Mouse (Mus musculus) neural tube, embryonic 11.5 days (tissue): ENCODE measurements around the gene Eps8. TPM values are rescaled to one million over a fixed set of nuclear protein-coding genes. Genes with fewer than 3 reads are reported as not detected.

Experiments
- ATAC-seq: fragments of 200-750 bp; cut with Nextera tagmentation; 2 replicates; pipeline ENCODE4 v1.8.0; 2017; ENCODE audit warnings: moderate number of reproducible peaks, mild to moderate bottlenecking, moderate TSS enrichment, moderate library complexity; ENCODE audit not compliant: insufficient read depth, low FRiP score, low TSS enrichment
- DNase-seq: peaks from one replicate; pipeline ENCODE4 v3.0.0-alpha.2; 2015; ENCODE audit warnings: low spot score
- H3K27ac ChIP-seq: fragments of 300-500 bp; sonication (generic); 2 replicates; pipeline ENCODE4 v1.5.1; 2014; ENCODE audit warnings: low read depth, mild to moderate bottlenecking, low read length
- H3K27me3 ChIP-seq: fragments of 300-500 bp; sonication (generic); 2 replicates; pipeline ENCODE4 v1.6.1; 2014; ENCODE audit warnings: mild to moderate bottlenecking, low read length, mixed read lengths; ENCODE audit not compliant: control insufficient read depth, insufficient read depth
- H3K36me3 ChIP-seq: fragments of 300-500 bp; sonication (generic); 2 replicates; pipeline ENCODE4 v1.6.1; 2014; ENCODE audit warnings: mild to moderate bottlenecking, low read length, moderate library complexity, mixed read lengths; ENCODE audit not compliant: control insufficient read depth, insufficient read depth
- H3K4me1 ChIP-seq: fragments of 300-500 bp; sonication (generic); 2 replicates; pipeline ENCODE4 v1.6.1; 2014; ENCODE audit warnings: low read length, mixed read lengths; ENCODE audit not compliant: control insufficient read depth, insufficient read depth
- H3K4me2 ChIP-seq: fragments of 300-500 bp; sonication (generic); 2 replicates; pipeline ENCODE4 v1.6.1; 2014; ENCODE audit warnings: low read depth, mild to moderate bottlenecking, moderate library complexity
- H3K4me3 ChIP-seq: fragments of 300-500 bp; sonication (generic); 2 replicates; pipeline ENCODE4 v1.5.1; 2014; ENCODE audit warnings: low read depth, low read length
- H3K9ac ChIP-seq: fragments of 300-500 bp; sonication (generic); 2 replicates; pipeline ENCODE4 v1.6.1; 2014; ENCODE audit warnings: mild to moderate bottlenecking, low read length
- H3K9me3 ChIP-seq: fragments of 300-500 bp; sonication (generic); 2 replicates; pipeline ENCODE4 v1.6.1; 2016; ENCODE audit warnings: low read length; ENCODE audit not compliant: control insufficient read depth
- WGBS: fragments of 180-500 bp; shearing (Covaris S2); extraction: QIAGEN DNeasy Blood & Tissue Kit; methylation state at CpG from one replicate; pipeline ENCODE4 v1.1.7; 2014; 5-methylcytosine and 5-hydroxymethylcytosine counted together
- polyA plus RNA-seq: library from polyadenylated mRNA; unstranded; fragments of >200 nt; fragmentation: Nextera tagmentation; extraction: Ambion mirVana; gene quantifications from 2 replicates; pipeline ENCODE4 v1.2.1, GENCODE M21; 2014

The Eps8 gene
- polyA plus RNA-seq, 1 experiment from 2014 or later: 6.6 TPM

DNA sequence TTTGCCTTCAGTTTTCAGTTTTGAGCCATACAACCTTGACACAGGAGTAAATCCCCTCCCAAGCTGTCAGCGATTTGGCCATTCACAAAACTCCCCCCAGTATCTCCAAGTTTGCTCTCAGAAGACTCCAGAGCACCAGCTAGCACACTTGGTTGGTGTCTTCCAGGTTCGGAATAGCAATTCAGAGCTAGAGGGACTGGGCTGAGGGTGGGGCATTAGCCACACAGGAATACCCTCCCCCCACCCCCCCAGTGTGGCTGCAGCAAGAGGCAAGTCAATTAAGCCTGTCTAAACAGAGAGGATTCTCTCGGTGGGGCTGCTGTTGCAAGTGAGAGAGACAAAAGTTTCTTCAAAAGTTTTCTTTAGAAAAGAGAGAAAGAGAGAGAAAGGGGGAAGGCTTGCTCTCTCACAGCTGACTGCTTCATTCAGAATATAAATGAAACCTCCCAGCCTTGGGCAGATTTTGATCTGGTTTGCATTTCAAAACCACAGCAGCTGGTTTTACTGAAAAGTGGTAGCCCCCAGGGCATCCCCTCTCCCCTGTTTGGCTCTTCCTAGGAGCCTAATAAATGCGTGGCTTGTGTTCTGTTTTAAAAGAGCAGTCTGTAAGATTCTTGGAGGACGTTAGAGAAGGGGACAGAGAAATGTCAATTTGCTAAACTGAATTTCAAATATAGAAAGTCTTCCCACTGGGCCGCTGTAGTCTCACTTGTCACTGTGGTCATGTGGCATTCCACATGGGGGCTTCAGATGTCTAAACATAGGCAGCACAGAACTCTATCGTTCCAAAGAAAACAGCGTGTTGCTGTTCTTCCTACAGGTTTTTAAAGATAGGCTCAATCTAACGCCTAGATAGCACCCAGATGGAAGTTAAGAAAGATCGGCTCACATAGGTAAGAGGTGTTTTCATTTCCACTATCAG is 112.2 kb downstream of the Eps8 start:
- no peak overlapping the region for H3K4me3 ChIP-seq
- DNase-seq (peak; percentile 37), ATAC-seq (peak; percentile 79)
- 0 out of 2 replicates have a peak overlapping the region, but pooled peaks have one; percentile 1 for H3K27ac ChIP-seq
- H3K36me3 ChIP-seq: no peaks in the 10 kb centered on the region
- no peak overlapping the region for H3K9ac ChIP-seq
- WGBS: 15% methylated on average over 10 of the region's 10 CpGs
- H3K27me3 ChIP-seq: no peaks in the 10 kb centered on the region
- H3K4me2 ChIP-seq: no peak overlapping the region
- H3K9me3 ChIP-seq: no peaks in the 10 kb centered on the region
- peaks cover 18% of the 10 kb centered on the region for H3K4me1 ChIP-seq

DNA sequence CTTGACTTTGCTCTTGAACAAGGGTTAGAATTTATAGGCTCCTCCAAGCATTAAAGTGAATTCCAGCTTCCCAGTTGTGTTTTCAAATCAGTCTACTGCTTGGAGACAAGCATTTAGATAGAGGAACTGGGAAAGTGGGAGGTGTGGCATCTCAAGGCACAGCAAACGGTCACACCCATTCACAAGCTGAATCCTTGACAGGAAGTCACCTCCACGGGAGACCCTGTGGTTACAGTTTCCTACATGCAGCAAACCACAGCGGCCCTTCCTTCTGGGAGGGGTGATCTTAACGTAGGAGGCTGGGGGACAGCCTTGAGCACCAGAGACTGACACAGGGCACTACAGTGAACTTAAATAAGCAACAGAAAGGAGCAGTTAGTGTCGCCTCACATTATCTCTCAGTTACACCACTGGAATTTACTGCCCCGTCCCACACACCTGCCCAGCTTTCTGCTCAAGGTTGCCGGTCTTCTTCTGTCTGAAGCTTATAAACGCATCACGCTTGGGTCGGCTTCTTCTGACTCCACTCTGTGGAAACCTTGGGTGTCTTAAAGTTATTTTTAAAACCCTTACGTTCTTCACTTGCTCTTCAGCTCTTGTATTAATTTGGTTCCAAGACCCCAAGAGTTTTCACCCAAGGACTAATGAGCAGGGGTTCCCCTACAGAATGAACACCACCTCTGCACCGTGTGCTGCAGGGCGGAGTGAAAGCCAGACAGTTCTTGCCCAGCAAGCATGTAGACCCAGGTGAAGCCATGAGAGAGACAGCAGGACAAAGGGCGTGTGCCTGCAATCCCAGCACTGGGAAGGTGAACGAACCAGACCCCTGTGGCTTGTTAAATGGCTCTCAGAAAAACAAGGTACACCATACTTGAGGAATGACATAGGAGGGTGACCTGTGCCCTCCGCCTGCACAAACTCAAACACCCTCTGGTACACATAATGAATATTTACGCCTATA is 113.2 kb downstream of the Eps8 start:
- H3K27ac ChIP-seq: 0 out of 2 replicates have a peak overlapping the region, but pooled peaks have one; percentile 1
- DNase-seq (peak; percentile 14), ATAC-seq (peak; percentile 13; the same call in 1 of the 2 replicates)
- WGBS: 63% methylated on average over 17 of the region's 17 CpGs
- H3K9me3 ChIP-seq: no peaks in the 10 kb centered on the region
- no peak overlapping the region for H3K4me3 ChIP-seq
- H3K4me1 ChIP-seq: peaks cover 18% of the 10 kb centered on the region
- no peak overlapping the region for H3K9ac ChIP-seq
- no peaks in the 10 kb centered on the region for H3K27me3 ChIP-seq
- no peak overlapping the region for H3K4me2 ChIP-seq
- H3K36me3 ChIP-seq: no peaks in the 10 kb centered on the region

GRCm38 (mm10) chr6:137540800-137541199 is 113.9 kb downstream of the Eps8 start:
- DNase-seq (no peak), ATAC-seq (no peak)
- no peaks in the 10 kb centered on the region for H3K27me3 ChIP-seq
- no peak overlapping the region for H3K4me3 ChIP-seq
- H3K4me2 ChIP-seq: no peak overlapping the region
- no peak overlapping the region for H3K9ac ChIP-seq
- WGBS: 87% methylated on average over 5 of the region's 5 CpGs
- no peaks in the 10 kb centered on the region for H3K36me3 ChIP-seq
- H3K9me3 ChIP-seq: no peaks in the 10 kb centered on the region
- H3K27ac ChIP-seq: no peak overlapping the region
- peaks cover 18% of the 10 kb centered on the region for H3K4me1 ChIP-seq

GRCm38 (mm10) chr6:137540346-137540745 is 114.3 kb downstream of the Eps8 start:
- Histone ChIP-seq H3K4me2 (no peak overlapping the region), H3K27ac (no peak overlapping the region), H3K27me3 (no peaks in the 10 kb centered on the region), H3K36me3 (no peaks in the 10 kb centered on the region), H3K4me1 (peaks cover 18% of the 10 kb centered on the region), H3K9ac (no peak overlapping the region), H3K4me3 (no peak overlapping the region), H3K9me3 (no peaks in the 10 kb centered on the region)
- WGBS: 88% methylated on average over 6 of the region's 6 CpGs
- no peak for DNase-seq
- no peak for ATAC-seq

DNA sequence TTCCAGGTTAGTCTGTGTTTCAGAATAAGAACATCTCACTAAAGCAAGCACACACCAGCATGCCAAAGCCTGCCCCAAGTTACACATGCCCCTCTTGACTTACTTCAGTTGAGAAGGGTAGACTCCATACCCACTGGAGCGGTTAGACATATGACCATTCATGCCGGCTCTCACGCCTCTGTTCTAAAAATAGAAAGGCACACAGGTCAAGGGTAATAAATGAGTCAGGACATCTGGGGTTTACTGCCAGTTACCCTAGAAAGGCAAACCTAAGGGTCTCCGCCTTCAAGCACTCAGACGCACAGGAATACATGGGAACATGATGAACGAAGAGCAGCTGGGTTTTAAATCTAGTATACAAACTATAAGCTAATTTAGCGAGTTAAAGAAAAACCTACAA is 115.5 kb downstream of the Eps8 start:
- ATAC-seq (no peak), DNase-seq (no peak)
- 59% methylated on average over 7 of the region's 7 CpGs for WGBS
- Histone ChIP-seq H3K4me2 (no peak overlapping the region), H3K36me3 (no peaks in the 10 kb centered on the region), H3K27ac (no peak overlapping the region), H3K9ac (no peak overlapping the region), H3K9me3 (no peaks in the 10 kb centered on the region), H3K4me1 (peaks cover 18% of the 10 kb centered on the region), H3K27me3 (no peaks in the 10 kb centered on the region), H3K4me3 (no peak overlapping the region)

DNA sequence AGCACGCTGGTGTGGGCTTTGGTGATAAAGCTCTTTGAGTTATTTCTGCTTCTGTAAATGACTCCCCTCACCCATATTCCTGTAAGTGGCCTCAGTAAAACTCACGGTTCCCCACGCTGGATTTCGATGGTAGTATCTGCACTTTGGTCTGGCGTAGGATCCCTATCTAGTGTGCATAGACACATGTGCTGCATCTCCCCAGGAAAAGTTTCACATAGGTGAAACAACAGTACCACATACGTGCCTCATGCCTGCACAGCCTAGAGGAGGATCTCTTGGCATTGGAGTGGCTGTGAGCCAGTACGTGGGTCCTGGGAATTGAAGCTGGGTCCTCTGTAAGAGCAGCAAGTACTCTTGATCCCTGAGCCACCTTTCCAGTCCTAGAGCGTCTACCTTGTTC is 121.9 kb downstream of the Eps8 start:
- Histone ChIP-seq H3K27ac (no peak overlapping the region), H3K4me2 (no peak overlapping the region), H3K9ac (no peak overlapping the region), H3K9me3 (no peaks in the 10 kb centered on the region), H3K4me3 (no peak overlapping the region), H3K27me3 (no peaks in the 10 kb centered on the region), H3K36me3 (no peaks in the 10 kb centered on the region), H3K4me1 (no peaks in the 10 kb centered on the region)
- DNase-seq (no peak), ATAC-seq (no peak)
- 94% methylated on average over 8 of the region's 8 CpGs for WGBS

DNA sequence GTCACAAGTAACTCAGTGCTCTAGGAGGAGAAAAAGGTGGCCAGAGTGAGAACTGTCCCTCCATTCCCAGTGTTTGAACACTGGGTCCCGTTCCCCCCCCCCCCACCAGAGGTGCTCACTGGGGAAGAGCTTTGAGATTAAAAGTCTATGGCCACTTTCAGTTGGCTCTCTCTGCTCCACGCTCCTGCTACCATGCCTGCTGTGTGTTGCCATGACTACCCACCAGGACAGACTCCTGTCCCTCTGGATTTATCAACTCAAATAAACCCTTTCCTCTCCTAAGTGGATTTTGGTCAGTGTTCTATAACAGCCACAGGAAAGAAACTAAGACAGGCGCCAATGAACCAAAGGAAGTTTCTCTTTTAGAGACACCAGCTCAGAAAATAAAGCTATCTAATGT is 128.9 kb downstream of the Eps8 start:
- no peaks in the 10 kb centered on the region for H3K36me3 ChIP-seq
- H3K4me3 ChIP-seq: no peak overlapping the region
- DNase-seq: no peak
- H3K4me1 ChIP-seq: no peaks in the 10 kb centered on the region
- WGBS: 21% methylated on average over 3 of the region's 3 CpGs
- peak; percentile 45; the same call in 1 of the 2 replicates for ATAC-seq
- no peak overlapping the region for H3K9ac ChIP-seq
- H3K4me2 ChIP-seq: no peak overlapping the region
- H3K27me3 ChIP-seq: no peaks in the 10 kb centered on the region
- no peaks in the 10 kb centered on the region for H3K9me3 ChIP-seq
- H3K27ac ChIP-seq: no peak overlapping the region

GRCm38 (mm10) chr6:137520343-137520704 is 134.4 kb downstream of the Eps8 start:
- H3K9me3 ChIP-seq: no peaks in the 10 kb centered on the region
- DNase-seq: no peak
- H3K4me3 ChIP-seq: no peak overlapping the region
- ATAC-seq: peak; percentile 13; the same call in 1 of the 2 replicates
- H3K27ac ChIP-seq: no peak overlapping the region
- 0 out of 2 replicates have a peak, but pooled peaks cover 4% of the 10 kb centered on the region for H3K4me1 ChIP-seq
- no peaks in the 10 kb centered on the region for H3K27me3 ChIP-seq
- H3K4me2 ChIP-seq: no peak overlapping the region
- H3K36me3 ChIP-seq: no peaks in the 10 kb centered on the region
- H3K9ac ChIP-seq: no peak overlapping the region
- 91% methylated on average over 8 of the region's 8 CpGs for WGBS
